Mouse (Mus musculus) spleen, adult 2 months (tissue): ENCODE measurements around the gene Endou.

Source experiments
- CTCF ChIP-seq: fragments of 200-500 bp; IDR thresholded peaks from 2 replicates; pipeline ENCODE4 v1.5.1; 2011; ENCODE audit warnings: mild to moderate bottlenecking, inconsistent platforms; ENCODE audit not compliant: insufficient read depth, insufficient read length, insufficient replicate concordance; ENCODE audit errors: extremely low read depth
- POLR2A ChIP-seq: fragments of 200-500 bp; IDR thresholded peaks from 2 replicates; pipeline ENCODE4 v1.6.1; 2011; ENCODE audit warnings: low read depth, low read length, inconsistent platforms

- TF ChIP-seq CTCF (no peak), POLR2A (no peak)
These were observed 48.4 kb upstream of the Endou start for GRCm38 (mm10) chr15:97779576-97779975.
